Mouse (Mus musculus) thymus, postnatal 10 days (tissue): ENCODE results near the gene Ecm2.

ENCODE experiments used
- DNase-seq, 2 experiments: peaks; one replicate each; pipeline ENCODE4 v3.0.0; 2021; ENCODE audit warnings: low spot score in 2 of 2

Ecm2 gene

DNA sequence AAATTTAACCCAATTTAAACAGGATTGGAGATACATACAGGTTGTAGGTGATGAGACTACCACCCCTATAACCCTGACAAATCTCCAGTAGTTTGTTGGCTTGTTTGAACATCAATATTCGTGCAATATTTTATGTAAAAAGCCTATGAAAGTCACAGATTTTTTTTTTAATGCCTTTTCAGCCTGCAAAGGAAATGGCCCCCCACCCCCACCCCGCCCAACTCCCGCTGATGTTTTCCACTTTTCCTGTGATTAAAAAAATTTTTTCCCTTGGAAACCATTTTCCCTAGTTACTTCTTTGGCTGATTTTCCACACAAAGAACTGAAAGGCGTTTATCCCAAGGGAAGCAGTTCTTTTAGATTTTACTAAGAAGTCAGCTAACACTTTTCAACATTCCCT is at the start of gene Ecm2:
Gene Ecm2, plus strand, starts transcription at position 301 of the 400 bp plus-strand sequence.
- DNase-seq = no peak

DNA sequence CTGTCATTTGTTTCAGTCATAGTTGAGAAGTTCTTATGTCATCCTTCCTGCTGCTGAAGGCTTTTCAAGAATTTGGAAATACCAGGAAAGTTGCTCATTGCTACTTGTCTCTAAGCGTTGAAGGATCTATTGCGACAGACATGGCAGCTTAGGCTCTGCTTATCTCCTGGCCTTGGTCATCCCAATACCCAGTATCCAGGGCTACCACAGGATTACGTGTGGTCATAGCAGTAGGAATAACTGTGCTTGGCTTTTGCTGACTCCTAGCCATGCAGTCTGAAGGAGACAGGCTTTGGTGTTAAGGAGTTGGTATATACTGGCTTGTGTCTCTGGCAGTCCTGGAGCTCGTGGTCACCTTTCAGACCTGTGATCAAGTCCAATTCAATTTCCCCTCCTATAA is 44.3 kb upstream of the Ecm2 start:
- DNase-seq = no peak

DNA sequence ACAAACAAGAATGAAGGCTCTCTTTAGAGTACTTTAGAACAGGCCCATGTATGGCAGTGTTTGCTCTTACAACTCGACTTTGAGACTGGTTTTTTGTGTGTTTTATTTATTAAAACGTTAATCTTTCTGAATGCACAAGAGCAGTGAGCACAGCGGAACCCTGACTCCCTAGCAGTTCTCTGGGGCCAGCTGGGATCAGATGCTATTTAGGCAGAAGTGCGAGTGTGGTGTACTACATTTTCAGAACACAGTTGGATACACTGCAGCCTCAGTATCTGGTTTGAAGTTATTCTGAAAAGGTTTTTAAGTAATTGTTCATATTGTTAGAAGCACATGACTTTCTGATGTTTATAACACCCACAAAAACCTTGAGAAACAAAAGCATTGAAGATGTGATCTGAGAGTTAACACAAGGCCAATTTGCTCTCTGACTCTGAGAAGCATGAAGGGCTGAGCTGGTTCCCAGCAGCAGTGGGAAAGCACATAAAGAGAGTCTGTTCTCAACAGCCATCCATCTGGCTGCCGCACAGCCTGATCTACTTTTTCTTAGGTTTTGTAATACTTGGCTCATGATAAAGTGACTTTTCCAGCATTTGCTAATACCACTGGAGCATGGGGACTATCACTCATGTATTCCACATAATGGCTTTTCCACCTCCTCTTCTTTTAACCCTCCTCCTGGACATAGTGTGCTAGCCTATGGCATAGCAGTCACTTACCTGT is 43.8 kb upstream of the Ecm2 start:
- DNase-seq = no peak

DNA sequence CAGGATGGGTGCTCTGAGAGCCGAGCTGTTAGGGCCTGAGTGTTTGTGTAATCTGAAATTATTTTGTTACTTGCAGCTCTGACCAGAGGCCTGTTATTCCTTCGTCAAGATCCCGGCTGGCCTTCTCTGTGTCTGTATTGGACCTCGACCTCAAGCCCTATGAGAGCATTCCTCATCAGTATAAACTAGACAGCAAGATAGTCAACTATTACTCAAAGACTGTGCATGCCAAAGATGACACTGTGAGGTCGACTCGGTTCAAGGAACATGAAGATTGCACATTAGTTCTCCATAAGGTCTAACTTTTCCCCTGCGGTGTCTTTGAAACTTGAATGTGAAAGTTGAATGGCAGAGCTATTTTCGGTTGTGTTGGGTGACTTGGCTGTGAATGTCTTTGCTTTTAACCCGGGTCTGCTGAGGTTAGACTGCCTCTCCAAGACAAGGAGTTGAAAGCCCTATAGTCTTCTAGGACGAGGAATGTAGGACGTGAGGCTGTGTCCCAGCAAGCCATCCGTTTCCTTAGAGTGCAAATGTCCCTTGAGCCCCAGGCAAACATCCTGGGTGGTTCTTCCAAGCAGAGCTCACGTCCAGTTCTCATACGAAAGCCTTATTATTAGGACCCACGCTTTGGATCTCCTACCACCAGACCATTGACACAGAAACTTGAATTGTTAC is 43.0 kb upstream of the Ecm2 start:
- no peak for DNase-seq

- DNase-seq = no peak
Observed at GRCm38 (mm10) chr13:49462921-49463320, 41.7 kb upstream of the Ecm2 start.

- no peak for DNase-seq
Observed at GRCm38 (mm10) chr13:49465875-49466274, 38.7 kb upstream of the Ecm2 start.

- no peak for DNase-seq
Observed at GRCm38 (mm10) chr13:49466393-49467075, 38.1 kb upstream of the Ecm2 start.

DNA sequence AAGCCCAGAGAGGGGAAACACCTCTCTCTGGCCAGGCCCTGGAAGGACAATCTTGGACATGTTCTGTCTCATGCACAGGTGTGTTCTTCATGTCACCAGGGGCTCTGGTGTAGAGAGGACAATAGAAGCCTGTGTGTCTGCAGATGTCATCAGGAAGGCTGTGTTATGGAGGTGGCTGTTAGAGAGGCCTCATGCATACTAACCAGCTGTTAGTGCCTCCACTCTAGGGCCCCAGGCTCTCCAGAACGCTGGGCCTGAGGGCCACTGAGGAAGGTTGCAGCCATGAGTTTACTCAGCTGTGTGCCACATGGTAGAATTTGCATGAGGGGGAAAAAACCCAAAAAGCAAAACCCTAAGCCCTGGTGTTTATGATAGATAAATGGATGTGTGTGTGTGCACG is 37.0 kb upstream of the Ecm2 start:
- no peak for DNase-seq

- DNase-seq = no peak
Observed at GRCm38 (mm10) chr13:49469002-49469401, 35.6 kb upstream of the Ecm2 start.

DNA sequence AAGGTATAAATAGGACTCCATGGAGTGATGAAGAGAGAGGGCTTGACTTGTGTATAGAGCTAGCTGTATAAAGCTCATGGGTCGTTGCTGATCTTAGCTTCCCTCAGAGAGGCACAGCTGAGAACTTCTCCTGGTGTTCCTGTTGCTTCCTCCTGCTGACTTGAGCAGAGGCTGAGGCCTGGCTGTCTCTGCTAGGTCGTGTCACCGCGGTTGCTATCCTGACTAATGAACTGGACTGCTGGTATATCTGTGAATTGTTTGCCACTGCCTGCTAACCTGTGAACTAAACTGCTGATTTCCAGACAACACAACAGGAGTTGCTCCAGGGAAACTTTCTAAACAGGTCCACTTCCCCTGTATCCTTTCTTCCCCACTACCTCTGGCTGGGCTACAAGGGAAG is 34.3 kb upstream of the Ecm2 start:
- DNase-seq = no peak

- no peak for DNase-seq
Observed at GRCm38 (mm10) chr13:49470806-49471205, 33.8 kb upstream of the Ecm2 start.

- no peak for DNase-seq
Observed at GRCm38 (mm10) chr13:49471981-49472675, 32.5 kb upstream of the Ecm2 start.

GRCm38 (mm10) chr13:49472676-49473005 is 32.0 kb upstream of the Ecm2 start:
- DNase-seq = no peak

DNA sequence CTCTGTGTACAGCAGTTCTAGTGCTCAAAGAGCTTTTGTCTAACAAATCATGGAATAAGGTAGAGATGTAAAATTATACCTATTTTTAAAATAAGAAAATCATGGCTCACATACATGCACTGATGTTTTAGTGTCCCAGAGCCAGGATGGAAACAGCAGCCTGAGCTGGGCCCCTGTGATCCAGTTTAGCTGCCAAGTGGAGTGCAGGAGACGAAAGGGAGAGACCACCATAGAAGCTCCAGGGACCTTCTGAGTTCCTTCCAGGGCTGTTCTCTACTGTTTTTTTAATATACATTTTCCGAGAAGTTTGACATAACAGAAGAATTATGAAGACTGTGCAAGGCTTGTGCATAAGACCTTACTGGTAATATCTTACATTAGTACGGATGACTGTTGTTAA is 26.7 kb upstream of the Ecm2 start:
- DNase-seq = no peak

DNA sequence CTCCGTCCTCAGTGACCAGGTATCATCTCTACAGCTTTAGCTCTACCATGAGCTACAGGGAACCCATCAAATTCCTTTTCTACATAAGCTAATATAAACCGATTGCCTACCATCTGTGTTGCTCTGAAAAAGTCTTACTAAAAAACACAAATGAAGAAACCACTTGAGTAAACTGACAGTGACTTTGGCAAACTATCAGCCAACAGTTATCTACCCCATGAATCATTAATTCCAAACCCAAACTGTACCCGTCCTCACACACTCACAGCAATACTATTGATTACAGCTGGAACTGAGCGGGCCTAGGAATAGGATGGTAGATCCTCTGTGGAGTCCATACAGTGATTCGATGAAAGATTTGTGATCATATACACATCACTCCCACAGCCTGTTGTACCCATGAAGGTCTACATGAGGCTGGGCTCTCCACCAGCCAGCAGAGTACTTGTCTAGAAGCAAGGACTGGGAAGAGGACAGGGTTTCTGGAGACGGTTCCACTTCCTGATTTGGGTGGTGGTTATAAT is 25.7 kb upstream of the Ecm2 start:
- no peak for DNase-seq

DNA sequence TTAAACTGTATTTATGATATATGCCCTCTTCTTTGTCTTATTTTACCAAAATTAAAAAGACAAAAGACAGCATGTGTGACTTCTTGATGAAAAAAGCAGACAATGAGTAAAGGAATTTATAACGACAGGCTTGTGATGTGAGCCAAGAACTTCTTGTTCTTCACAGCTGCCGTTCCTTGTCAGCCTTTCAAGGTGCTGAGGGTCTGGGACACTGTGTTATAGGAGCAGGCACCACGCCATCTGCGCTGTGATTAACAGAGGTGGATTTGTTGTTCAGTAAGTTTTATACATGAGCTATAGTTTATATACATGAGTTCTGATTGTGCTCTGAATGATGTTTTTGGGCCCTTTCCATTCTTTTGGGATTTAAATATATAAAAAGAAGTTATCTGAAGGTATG is 25.2 kb upstream of the Ecm2 start:
- DNase-seq = no peak

DNA sequence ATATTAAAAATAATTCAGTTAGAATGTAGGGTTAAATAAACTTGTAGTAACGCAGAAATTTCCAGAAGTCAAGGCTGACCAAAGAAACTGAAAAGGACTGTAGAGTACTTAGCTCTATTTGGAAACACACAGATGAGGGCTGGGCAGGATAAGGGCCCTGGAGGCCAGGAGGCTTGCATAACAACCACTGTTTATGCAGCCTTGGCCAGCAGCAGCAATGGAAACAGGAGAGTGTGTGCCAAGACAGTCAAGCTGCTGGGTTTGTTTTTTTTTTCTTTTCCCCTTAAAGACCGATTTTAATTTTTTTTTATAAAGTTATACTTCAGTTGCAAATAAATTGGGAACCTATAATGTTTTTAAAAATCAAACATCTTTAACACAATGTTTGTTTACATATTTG is 24.6 kb upstream of the Ecm2 start:
- no peak for DNase-seq

- DNase-seq = no peak
Observed at GRCm38 (mm10) chr13:49480551-49480950, 24.1 kb upstream of the Ecm2 start.

DNA sequence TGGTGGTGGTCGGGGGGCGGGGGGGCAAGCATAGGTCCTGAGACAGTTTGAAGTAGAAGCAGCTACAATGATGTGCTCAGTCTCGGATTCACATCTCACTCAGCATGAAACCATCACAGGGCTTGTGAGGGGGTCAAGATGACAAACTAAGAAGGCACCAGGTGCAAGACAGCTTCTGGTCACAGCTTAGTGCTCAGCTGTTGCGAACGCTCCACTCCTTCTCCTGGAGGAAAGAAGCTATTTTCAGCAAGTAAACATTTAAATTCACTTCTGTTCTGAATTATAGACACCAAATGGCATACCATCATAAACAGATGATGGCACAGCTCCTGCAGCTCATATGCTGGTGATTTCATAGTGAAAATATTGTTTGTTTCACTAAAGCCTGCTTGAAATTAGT is 19.2 kb upstream of the Ecm2 start:
- DNase-seq = no peak

- DNase-seq = no peak
Observed at GRCm38 (mm10) chr13:49492376-49493368, 11.9 kb upstream of the Ecm2 start, which contains the start of gene Tes3-ps. Gene Tes3-ps (plus strand): TSS chr13:49493318.

GRCm38 (mm10) chr13:49505776-49506175 is 1.2 kb downstream of the Ecm2 start:
- DNase-seq = no peak
